Comparison of ENCODE assay signal across 18 mouse cellular contexts in genomic region chr14:20578822-20579407, GRCm38 (mm10). TPM values are rescaled to one million over a fixed set of nuclear protein-coding genes. Genes with fewer than 3 reads are reported as not detected.
DNase-seq lines count a peak whose midpoint lies in the region; ATAC-seq and TF ChIP-seq lines count a peak whose summit lies in the region.
"Had no signal": no experiment of that assay in that cellular context is flagged by ENCODE, and none has a peak within 500 bp of the region (broad histone marks: within the 10 kb centered on the region; RNA-seq: fewer than 3 reads in every experiment).

No protein-coding gene starts in this region.

- H3K4me1 ChIP-seq in kidney, postnatal 0 days (replicated peaks; ENCODE audit: insufficient read depth, low read length): no peaks in the 10 kb centered on the region
- no peaks in the 10 kb centered on the region for H3K4me1 ChIP-seq in midbrain, embryonic 14.5 days (ENCODE audit: control insufficient read depth, insufficient read depth, low read length)
- H3K4me1 ChIP-seq in midbrain, embryonic 15.5 days: no peaks in the 10 kb centered on the region
- H3K4me1 ChIP-seq: embryonic facial prominence, embryonic 12.5 days; heart, embryonic 10.5 days; liver, embryonic 13.5 days; neural tube, embryonic 13.5 days had no signal

- peaks cover 17% of the 10 kb centered on the region for H3K36me3 ChIP-seq in kidney, postnatal 0 days (ENCODE audit: insufficient read depth, low read length)
- H3K36me3 ChIP-seq in midbrain, embryonic 14.5 days (ENCODE audit: control insufficient read depth, insufficient read depth, low read length): peaks cover 47% of the 10 kb centered on the region
- 0 out of 2 replicates have a peak, but pooled peaks cover 7% of the 10 kb centered on the region for H3K36me3 ChIP-seq in midbrain, embryonic 15.5 days (replicated peaks)
- H3K36me3 ChIP-seq: liver, embryonic 13.5 days had no signal

- TF ChIP-seq CTCF in kidney, postnatal 0 days (IDR thresholded peaks at IDR 0.05; ENCODE audit: low read depth): peak; percentile 28; the same call in 1 of the 2 replicates

- no peaks in the 10 kb centered on the region for H3K9me3 ChIP-seq in kidney, postnatal 0 days (replicated peaks; ENCODE audit: low read length)
- no peaks in the 10 kb centered on the region for H3K9me3 ChIP-seq in midbrain, embryonic 14.5 days (ENCODE audit: control insufficient read depth, low read length)
- no peaks in the 10 kb centered on the region for H3K9me3 ChIP-seq in midbrain, embryonic 15.5 days
- H3K9me3 ChIP-seq: embryonic facial prominence, embryonic 12.5 days; heart, embryonic 10.5 days; liver, embryonic 13.5 days; megakaryocyte, embryonic 14.5 days; neural tube, embryonic 13.5 days had no signal

- no peak overlapping the region for H3K27ac ChIP-seq in kidney, postnatal 0 days
- H3K27ac ChIP-seq in midbrain, embryonic 14.5 days (replicated peaks; ENCODE audit: low read depth, low read length): no peak overlapping the region
- H3K27ac ChIP-seq in midbrain, embryonic 15.5 days: no peak overlapping the region
- H3K27ac ChIP-seq: embryonic facial prominence, embryonic 12.5 days; heart, embryonic 10.5 days; liver, embryonic 13.5 days; neural tube, embryonic 13.5 days had no signal

- no peak overlapping the region for H3K9ac ChIP-seq in kidney, postnatal 0 days (ENCODE audit: low read depth, low read length)
- no peak overlapping the region for H3K9ac ChIP-seq in midbrain, embryonic 14.5 days (replicated peaks; ENCODE audit: low read length)
- H3K9ac ChIP-seq in midbrain, embryonic 15.5 days: no peak overlapping the region
- H3K9ac ChIP-seq: embryonic facial prominence, embryonic 12.5 days; forebrain, postnatal 0 days; liver, embryonic 13.5 days; neural tube, embryonic 13.5 days had no signal

- WGBS in kidney, postnatal 0 days: 73% methylated on average over 6 of the region's 6 CpGs
- WGBS in midbrain, embryonic 14.5 days: 76% methylated on average over 6 of the region's 6 CpGs
- WGBS in midbrain, embryonic 15.5 days: 68% methylated on average over 6 of the region's 6 CpGs

- DNase-seq in CD4-positive, CD25-positive, alpha-beta regulatory T cell, adult 2 months (ENCODE audit: low read depth, low spot score): peak; percentile 3
- peak; percentile 7 for DNase-seq in kidney, postnatal 0 days (ENCODE audit: low spot score)
- DNase-seq in kidney, adult 11 months: no peak
- DNase-seq in midbrain, embryonic 14.5 days: peak; percentile 1
- DNase-seq in right cerebral cortex, postnatal 10 days (ENCODE audit: low spot score in 2 of 2): no peak
- DNase-seq in layer of hippocampus, postnatal 36 days: no peak
- DNase-seq: forebrain, postnatal 0 days; gastrocnemius, postnatal 10 days; heart, postnatal 4 days; left cerebral cortex, postnatal 4 days; liver, embryonic 13.5 days; thymus, postnatal 14 days had no signal

- H3K4me3 ChIP-seq in kidney, postnatal 0 days (replicated peaks; ENCODE audit: low read depth, low read length): no peak overlapping the region
- H3K4me3 ChIP-seq in midbrain, embryonic 14.5 days (replicated peaks; ENCODE audit: low read depth, low read length): no peak overlapping the region
- no peak overlapping the region for H3K4me3 ChIP-seq in midbrain, embryonic 15.5 days
- H3K4me3 ChIP-seq: embryonic facial prominence, embryonic 12.5 days; heart, embryonic 10.5 days; liver, embryonic 13.5 days; megakaryocyte, embryonic 14.5 days; neural tube, embryonic 13.5 days had no signal

- no peak for ATAC-seq in CD4-positive, CD25-positive, alpha-beta regulatory T cell, adult 4 months
- no peak for ATAC-seq in kidney, postnatal 0 days (replicated peaks; ENCODE audit: low FRiP score, low read depth)
- no peak for ATAC-seq in midbrain, embryonic 14.5 days (ENCODE audit: low FRiP score, low TSS enrichment)
- no peak for ATAC-seq in midbrain, embryonic 15.5 days (replicated peaks)
- ATAC-seq: forebrain, postnatal 0 days had no signal

- no peak overlapping the region for H3K4me2 ChIP-seq in kidney, postnatal 0 days (ENCODE audit: low read length)
- no peak overlapping the region for H3K4me2 ChIP-seq in midbrain, embryonic 14.5 days (ENCODE audit: low read length)
- no peak overlapping the region for H3K4me2 ChIP-seq in midbrain, embryonic 15.5 days
- H3K4me2 ChIP-seq: embryonic facial prominence, embryonic 12.5 days; liver, embryonic 13.5 days; neural tube, embryonic 13.5 days had no signal

- H3K27me3 ChIP-seq in kidney, postnatal 0 days (ENCODE audit: insufficient read depth, low read length): no peaks in the 10 kb centered on the region
- H3K27me3 ChIP-seq in midbrain, embryonic 14.5 days (ENCODE audit: control insufficient read depth, insufficient read depth, low read length): no peaks in the 10 kb centered on the region
- H3K27me3 ChIP-seq in midbrain, embryonic 15.5 days (replicated peaks): no peaks in the 10 kb centered on the region
- H3K27me3 ChIP-seq: embryonic facial prominence, embryonic 12.5 days; liver, embryonic 13.5 days; megakaryocyte, embryonic 14.5 days; neural tube, embryonic 13.5 days had no signal

RNA-seq across cellular contexts. Expression of gene Ppp3cb, which starts 32.5 kb away (rescaled TPM):
- polyA plus RNA-seq in CD4-positive, CD25-positive, alpha-beta regulatory T cell, adult 4 months (2017; shearing (Covaris generic)): 10 to 100 TPM; 27.1 to 39.6 TPM
- polyA plus RNA-seq in kidney, postnatal 0 days (2015; fragmentation: Nextera tagmentation; extraction: Ambion mirVana): 36.4 and 37.2 TPM in 2 replicates
- 119 and 122 TPM in 2 replicates for polyA plus RNA-seq in midbrain, embryonic 14.5 days (2014; fragmentation: Nextera tagmentation; extraction: Ambion mirVana)
- 89.3 and 95.9 TPM in 2 replicates for polyA plus RNA-seq in midbrain, embryonic 15.5 days (2015; fragmentation: Nextera tagmentation; extraction: Ambion mirVana)
- total RNA-seq in layer of hippocampus, postnatal 36 days (2021): 100 to 1,000 TPM; 306 to 322 TPM

Comparison
In these comparisons a context has a peak if more than half of its experiments do, and no peak if none do; other contexts are left out.
1. DNase-seq: peak in CD4-positive, CD25-positive, alpha-beta regulatory T cell, adult 2 months (single experiment), kidney, postnatal 0 days (single experiment) and midbrain, embryonic 14.5 days (single experiment); none in kidney, adult 11 months (single experiment), right cerebral cortex, postnatal 10 days (0 of 2) and layer of hippocampus, postnatal 36 days (0 of 2).